Mouse (Mus musculus): ENCODE measurements around the gene Polh. TPM values are rescaled to one million over a fixed set of nuclear protein-coding genes. Genes with fewer than 3 reads are reported as not detected.

Gene Polh
- total RNA-seq, 2 experiments from 2014 or later: 4.7 to 5.9 TPM

DNA sequence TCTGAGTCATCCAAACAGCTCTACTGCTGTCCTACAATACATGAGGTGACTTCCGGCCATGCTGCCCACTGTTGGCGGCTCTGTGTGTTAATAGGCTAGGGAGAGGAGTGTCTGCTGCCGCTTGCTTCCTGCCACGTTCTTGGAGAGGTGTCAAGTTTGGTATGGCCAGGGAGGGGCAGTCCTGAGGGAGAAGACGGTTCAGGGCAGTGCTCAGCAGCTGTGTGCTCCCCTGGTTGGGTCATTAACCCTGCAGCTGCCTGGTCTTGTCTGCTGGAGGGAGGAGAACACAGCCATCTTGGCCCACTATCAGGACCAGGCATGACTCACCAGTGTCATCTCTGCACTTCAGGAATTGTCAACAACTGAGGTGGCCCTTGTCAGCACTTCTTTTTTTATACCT, 34.1 kb downstream of the Polh start:
- no peak for DNase-seq (ENCODE audit: low spot score in 2 of 2)

DNA sequence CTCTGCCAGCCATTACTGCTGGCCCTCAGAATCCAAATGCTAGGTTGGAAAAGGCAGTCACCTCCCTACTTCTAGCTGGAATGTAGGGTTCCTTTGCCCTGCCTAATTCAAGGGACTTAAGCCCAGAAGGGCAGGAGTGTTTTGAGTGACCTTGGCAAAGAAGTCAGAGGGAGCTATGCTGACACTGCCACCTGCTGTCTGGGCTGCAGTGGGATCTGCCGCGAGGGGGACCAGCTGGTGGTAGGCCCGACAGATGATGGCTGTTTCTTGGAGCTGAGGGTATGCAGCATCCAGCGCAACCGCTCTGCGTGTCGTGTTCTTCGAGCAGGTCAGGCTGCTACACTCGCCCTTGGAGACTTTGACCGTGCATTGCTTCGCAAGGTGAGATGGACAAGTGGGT, 35.4 kb downstream of the Polh start:
- DNase-seq (ENCODE audit: low spot score in 2 of 2): no peak

DNA sequence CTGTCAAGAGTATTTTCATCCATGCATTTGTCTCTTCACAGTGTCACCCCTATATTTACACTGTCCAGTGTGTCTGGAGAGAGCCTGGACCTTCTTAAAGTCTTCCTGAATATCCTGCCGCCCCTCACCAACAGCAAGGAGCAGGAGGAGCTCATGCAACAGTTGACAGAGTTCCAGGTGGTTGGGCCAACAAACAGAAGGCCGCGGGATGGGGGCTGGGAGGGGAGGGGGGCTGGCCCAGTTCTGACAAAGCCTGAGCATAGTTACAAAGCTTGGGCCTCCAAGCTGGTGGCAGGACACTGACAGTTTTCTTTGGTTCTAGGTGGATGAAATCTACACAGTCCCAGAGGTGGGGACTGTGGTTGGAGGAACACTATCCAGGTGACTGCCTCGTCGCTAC, 36.2 kb downstream of the Polh start:
- DNase-seq (ENCODE audit: low spot score in 2 of 2): no peak

DNA sequence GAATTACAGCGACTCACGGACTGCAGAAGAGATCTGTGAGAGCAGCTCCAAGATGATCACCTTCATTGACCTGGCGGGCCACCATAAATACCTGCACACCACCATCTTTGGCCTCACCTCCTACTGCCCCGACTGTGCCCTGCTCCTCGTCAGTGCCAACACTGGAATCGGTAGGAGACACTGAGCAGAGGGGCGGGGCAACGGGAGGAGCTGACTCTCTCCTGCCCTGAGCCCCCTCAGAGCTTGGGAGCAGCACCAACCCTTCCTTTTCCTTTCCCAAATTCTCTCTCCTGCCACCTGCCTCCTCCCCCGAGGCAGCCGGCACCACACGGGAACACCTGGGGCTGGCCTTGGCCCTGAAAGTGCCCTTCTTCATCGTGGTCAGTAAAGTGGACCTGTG, 37.0 kb downstream of the Polh start:
- DNase-seq (ENCODE audit: low spot score in 2 of 2): no peak

DNA sequence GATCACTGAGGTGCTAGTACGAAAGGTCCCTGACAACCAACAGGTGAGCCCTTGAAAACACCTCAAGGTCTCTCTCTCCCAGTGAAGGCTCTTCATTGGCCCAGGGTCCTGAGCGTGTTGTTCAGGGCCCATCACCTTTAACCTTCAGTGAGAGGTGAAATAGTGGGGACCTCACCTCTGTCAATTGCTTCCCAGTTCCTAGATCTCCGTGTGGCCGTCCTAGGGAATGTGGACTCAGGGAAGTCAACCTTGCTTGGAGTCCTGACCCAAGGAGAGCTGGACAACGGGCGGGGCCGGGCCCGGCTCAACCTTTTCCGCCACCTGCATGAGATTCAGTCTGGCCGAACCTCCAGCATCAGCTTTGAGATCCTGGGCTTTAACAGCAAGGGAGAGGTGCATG, 37.7 kb downstream of the Polh start:
- no peak for DNase-seq (ENCODE audit: low spot score in 2 of 2)

DNA sequence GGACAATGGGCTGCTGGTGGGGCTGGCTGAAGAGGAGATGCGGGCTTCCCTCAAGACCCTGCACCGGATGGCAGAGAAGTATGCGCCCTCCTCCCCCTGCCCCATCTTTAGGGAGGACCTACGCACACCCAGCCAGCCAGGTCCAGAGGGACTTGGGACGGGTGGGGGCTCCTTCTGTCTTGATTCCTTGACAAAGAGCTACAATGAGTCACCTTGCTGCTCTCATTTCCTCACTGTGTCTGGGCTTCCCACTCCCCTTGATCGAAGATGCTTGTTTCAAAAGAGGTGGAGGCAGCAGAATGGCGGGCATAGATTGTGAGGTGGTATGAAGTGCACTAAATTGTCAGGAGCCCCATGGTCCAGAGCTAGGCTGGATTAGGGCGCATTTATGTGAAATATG, 38.1 kb downstream of the Polh start:
- no peak for DNase-seq (ENCODE audit: low spot score in 2 of 2)

DNA sequence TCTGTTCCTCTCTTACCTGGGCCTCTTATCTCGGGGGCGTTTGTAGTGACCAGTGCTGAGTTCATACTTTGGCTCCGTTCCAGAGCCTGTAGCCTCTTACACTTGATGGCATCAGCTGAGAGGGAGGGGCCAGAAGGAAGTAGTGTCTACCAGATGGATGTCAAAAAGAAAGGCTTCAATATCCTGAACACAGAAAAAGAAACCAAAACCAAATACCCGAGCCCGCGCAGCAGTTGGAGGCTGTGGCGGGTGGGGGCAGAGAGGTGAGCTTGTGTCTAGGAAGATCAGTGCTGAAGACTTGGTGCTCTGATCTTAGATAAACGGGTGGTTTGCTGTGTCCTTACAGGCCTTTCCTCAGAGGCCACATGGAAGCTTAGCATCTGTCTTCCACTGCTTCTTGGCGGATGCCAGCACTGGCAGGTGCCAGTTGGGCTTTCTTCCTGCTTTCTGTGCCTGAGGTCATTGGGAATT, 39.5 kb downstream of the Polh start:
- no peak for DNase-seq (ENCODE audit: low spot score in 2 of 2)

DNA sequence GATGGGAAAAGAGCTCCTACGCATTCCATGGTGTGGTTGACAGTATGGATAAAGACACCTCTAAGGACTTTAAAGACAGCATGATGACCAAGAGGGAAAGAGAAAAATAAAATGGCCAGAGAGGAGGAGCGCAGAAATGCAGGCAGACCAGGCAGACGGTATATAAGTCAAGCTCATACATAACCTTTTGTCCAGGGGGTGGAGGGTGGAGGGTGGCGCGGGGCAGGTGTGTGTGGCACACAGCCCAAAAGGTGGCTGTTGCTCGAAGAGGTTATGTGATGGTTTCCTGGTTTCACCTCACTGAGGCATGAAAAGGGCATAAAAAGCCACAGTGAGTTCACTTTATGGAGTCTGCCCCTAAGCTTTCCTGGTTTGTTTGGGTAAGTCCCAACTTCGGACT, 39.9 kb downstream of the Polh start:
- no peak for DNase-seq (ENCODE audit: low spot score in 2 of 2)

DNA sequence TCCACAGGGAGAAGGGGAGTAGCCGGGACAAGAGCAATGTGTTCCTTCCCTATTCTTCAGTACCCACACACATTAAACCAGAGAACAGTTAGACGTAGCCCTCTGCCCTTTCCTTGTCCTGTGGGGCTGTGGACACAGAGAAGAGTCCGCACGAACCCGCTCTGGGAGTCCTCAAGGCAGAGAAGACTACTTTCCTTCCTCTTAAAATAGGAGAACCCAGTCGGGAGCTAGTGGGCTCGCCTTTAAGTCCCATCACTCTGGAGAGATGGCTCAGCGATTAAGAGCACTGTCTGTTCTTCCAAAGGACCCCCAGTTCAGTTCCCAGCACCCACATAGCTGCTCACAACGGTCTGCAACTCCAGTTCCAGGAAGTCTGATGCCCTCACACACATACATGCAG, 40.7 kb downstream of the Polh start:
- no peak for DNase-seq (ENCODE audit: low spot score in 2 of 2)

DNA sequence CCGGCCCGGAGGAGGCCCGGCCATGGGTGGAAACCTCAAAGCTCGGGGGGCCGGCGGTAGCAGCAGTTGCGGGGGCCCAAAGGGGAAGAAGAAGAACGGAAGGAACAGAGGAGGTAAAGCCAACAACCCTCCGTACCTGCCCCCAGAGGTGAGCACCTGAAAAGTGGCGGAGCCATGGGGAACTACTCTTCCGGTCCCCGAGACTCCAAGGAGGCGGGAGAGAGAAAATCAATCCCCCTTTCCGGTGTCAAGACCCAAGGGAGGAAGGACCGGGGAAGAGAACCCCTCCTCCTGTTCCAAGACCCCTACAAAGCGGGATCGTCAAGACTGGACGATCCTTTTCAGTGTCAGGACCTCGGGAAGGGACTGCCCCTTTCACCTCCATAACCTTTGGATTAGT, 41.3 kb downstream of the Polh start:
- no peak for DNase-seq (ENCODE audit: low spot score in 2 of 2)

DNA sequence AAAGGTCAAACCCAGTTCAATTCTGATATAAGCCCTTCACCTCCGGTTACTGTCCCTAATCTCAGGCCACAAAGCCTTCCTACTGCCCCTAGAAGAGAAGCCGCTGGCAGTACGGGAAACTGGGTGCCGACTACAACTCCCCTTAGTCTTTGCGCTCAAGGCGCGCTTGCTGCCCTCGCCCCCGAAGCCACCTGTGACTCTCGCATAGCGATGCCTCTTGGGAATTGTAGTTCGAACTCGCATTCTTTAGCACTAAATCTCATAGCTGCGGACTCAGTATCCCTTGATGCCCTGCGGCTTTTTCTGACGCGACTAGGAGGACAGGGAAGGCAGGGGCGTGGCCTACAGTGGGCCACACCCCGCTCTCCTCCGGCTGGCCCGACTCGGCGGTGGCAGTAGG, 41.8 kb downstream of the Polh start, which contains the start of gene Gtpbp2:
Gene Gtpbp2, plus strand, starts transcription at position 347 of the 400 bp plus-strand sequence.
- DNase-seq (ENCODE audit: low spot score in 2 of 2): peak; percentile 97 to 98

DNA sequence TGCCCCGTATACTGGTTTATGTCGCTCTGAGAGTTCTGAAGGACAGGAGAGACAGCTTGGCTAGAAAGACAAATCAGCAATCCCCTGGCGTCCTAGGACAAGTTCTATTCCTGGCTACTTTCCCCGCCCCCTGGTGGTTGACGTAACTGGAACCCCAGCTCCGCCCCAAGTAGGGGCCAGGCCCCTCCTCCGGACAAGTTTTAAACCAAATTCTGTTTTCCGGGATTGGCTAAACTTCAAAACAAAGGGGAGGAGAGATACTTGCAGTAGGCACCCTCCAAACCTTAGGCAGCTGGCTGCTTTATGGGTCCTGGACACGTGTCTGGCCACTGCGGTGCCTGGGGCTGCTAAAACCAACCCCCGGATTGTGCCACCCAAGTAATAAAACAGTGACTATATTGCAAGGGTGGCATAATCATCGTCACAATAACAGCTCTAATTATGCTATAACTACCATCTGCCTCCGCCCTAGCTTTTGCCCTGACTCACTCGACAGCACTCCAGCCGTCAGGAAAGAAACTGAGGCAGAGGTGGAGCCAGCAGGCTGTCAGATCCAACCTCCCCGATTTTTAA, 42.3 kb downstream of the Polh start:
- DNase-seq (ENCODE audit: low spot score in 2 of 2): peak; percentile 79 to 87

DNA sequence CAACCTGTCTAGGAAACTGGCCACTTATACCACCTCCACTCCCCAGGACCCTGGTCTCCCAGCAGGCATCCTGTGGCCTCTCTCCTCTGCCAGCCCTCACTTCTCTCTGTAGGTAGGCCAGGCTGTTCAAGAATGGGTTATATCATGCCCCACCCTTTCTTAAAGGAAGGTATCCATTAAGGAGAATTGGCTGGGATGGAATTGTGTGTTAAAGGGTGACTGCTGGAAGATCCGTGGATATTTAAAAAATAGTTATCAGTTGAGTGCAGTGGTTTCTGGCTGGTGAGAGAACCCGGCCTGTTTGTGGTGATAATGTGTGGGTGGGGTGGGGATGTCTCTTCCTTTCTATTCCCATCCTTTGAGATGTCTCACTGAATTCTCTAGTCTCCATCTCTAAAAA, 43.2 kb downstream of the Polh start:
- no peak for DNase-seq (ENCODE audit: low spot score in 2 of 2)

DNA sequence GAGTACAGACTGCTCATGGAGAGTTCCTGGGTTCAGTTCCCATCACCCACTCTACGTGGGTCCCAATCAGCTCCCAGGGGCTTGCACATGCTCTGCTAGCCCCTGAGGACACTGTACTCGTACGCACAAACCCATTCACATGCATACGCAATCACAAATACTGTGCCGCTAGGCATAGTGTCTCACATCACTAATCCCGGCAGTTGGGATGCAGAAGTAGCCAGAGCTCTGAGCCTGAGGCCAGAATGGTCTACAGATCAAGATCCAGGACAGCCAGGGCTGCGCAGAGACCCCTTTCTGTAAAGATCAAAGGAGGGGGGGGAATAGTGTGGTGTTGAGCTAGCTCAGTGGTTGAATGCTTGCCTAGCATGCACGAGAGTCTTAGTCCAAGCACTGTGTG, 45.3 kb downstream of the Polh start:
- no peak for DNase-seq (ENCODE audit: low spot score in 2 of 2)

DNA sequence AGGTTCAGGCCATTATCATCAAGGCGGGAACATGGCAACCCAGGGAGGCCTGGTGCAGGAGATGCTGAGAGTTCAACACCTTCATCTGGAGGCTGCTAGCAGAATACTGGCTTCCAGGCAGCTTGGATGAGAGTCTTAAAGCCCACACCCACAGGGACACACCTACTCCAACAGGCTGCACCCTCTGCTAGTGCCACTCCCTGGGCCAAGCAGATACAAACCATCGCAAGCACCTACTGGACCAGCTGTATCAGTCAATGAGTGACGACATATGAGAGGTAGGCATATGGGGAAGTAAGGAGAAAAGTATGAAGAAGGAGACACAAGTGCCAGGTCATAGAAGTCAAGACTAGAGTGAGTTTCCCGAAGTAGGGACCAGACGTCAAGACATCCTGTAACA, 45.8 kb downstream of the Polh start:
- DNase-seq (ENCODE audit: low spot score in 2 of 2): no peak

DNA sequence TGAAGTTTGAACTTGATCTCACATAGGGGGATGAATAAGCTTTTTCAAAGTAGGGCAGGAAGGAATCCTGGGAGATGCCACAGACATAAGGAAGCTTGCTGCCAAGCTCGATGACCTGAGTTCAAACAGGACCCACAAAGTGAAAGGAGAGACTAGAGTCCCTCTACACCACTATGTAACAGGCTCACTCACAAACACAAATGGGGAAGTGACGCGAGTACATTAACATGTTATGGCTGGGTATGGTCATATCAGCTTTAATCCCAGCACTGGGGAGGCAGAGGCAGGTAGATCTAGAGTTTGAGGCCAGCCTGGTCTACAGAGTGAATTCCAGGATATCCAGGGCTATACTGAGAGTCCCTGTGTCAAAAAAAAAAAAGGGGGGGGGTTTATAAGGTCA, 48.1 kb downstream of the Polh start:
- DNase-seq (ENCODE audit: low spot score in 2 of 2): no peak

DNA sequence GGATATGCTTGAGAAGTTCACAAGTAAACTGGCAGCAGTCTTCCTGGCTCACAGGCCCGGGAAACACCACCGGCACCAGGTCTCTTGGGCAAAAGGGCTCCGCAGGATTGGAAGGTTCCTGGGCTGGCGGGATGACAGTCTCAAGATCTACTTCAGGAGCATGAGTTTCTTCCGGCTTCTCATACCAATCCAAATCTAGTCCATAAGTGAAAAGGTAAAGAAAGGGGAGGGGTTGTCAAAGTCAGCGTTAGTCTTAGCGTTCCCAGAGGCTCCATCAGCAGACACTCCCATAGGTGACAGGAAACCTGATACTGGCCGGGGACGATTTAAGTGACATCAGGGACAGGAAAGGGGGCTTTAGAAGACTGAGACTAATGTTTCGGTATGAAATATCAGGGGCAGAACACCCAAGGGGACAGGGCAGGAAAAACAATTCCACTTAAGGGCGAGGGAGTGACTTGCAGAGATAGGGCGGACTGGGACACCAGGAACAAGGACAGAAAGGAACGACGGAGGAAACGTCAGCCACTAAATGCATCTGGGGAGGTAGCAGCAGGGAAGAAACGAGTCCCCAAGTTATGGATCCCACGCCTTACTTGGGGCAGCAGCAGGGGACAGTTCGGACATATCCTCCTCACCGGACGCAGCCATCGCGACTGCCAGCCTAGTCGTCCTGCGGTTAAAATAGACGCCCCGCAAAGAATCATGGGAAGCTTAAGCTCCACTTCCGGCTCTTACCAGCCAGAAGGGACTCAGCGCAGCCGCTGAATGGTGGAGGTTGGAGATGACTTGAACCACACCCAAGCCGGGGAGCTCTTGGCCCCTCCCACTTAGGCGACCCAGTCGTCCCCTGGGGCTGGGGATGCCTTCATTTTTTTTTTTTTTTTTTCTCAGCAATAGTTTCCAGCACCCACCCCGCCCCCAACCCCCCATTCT, 49.3 kb downstream of the Polh start, which contains the start of gene Mad2l1bp:
Gene Mad2l1bp, minus strand, starts transcription at position 707 of the 936 bp plus-strand sequence.
- peak; percentile 78 to 92 for DNase-seq (ENCODE audit: low spot score in 2 of 2)

DNA sequence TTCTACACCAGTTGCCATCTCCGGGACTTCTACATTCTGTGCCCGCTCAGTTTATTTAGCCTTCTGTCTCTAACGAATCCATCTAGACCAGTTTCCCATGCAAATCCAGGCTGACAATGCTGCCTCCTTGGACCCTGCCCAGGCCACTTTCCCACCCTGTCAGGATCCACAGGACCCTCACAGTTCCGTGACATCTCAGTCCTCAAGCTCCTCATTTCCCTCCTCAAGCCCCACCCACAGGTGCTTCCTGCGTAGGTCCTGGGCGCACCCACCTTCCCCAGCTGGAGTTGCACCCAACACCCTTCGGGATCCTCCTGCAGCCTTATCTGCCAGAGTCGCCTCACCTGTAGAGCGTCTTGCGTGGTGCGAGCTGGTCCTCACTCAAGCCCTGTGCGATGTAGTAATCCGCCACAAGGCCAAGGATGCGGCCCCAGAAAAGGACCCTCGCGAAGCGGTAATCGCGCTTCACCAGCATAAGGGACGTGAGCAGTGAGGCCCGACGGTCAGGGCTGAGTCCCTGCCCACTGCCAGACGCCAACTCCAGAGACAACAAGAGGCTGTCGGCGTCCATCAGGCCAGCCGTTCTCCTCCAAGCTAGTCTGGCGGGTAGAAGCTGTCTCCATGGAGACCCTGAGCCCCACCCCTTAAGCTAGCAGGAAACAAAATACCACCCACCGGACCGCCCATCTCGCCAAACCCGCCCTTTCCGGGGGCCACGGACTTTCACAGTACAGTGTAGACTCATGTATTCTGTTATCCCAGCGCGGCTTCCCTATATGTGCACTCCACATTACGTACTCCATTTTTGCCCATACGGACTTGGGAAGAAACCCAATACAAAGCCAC, 58.6 kb downstream of the Polh start, which contains the start of gene Rsph9:
Gene Rsph9, minus strand, starts transcription at position 639 of the 846 bp plus-strand sequence.
- peak; percentile 86 for DNase-seq (ENCODE audit: low spot score in 2 of 2)

DNA sequence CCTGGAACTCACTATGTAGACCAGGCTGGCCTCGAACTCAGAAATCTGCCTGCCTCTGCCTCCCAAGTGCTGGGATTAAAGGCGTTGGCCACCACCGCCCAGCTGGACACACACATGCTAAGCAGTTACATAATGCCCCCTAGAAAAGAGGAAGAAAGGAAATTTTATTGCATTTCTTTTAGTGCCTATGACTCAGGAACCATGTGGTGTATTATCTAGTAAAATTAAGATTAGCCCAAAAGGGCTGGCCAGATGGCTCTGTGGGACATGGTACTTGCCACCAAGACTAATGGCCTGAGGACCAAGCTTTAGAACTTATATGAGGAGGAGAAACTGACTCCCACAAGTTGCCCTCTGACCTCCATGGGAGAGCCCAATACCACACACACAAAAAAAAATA, 62.6 kb downstream of the Polh start:
- DNase-seq (ENCODE audit: low spot score in 2 of 2): no peak

DNA sequence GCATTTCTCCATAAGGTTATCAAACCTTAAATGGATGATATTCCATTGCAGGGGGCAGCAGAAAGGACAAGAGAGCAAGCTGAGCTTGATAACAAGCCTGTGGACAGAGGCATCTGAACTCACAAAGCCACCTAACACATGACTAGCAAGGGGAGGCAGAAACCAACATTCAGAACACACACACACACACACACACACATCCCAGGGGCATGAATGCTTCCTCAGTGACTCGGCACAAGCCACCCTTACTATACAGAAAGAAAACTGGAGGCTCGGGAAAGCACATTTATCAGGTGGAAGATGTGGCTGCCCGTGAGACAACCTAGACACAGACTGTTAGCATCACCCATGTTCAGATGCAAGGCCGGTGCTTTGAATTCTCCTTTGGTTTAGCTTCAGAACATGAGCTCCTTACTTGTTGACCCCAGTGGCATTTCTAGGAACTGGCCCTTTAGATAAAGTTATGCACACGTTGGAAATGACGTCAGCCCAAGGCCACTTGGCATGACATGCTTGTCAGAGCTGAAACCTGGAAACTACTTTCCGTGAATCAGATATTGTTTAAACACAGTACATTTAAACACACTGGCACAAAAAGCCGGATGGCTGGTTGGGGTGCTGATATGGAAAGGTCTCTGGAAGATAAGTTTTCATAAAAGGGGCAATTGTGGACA, 63.7 kb downstream of the Polh start:
- DNase-seq (ENCODE audit: low spot score in 2 of 2): no peak

DNA sequence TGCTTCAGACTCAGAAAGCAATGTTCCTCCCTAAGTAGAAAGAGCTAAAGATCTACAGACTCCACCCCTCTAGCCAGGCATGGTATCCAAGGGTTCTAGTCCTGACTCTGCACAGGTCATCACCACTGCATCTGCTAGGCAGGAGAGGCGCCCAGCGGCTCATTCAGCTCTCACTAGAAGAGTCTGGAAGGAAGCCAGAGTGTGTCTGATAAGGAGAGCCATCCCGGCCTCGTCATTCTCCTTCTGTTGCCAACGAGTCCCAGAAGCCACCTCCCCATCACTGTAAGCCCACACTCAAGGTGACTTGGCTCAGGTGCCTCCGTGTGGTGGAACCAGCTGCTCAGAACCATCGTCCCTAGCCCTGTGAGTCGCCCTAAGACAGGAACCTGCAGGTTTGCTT, 69.6 kb downstream of the Polh start:
- DNase-seq (ENCODE audit: low spot score in 2 of 2): no peak

All from layer of hippocampus, adult 18-20 months (tissue).